Mouse (Mus musculus): ENCODE results near the gene Sumf1. TPM values are rescaled to one million over a fixed set of nuclear protein-coding genes. Genes with fewer than 3 reads are reported as not detected.

The Sumf1 gene
- polyA plus RNA-seq, 1 experiment from 2014 or later, result 22.1 TPM

GRCm38 (mm10) chr6:108093449-108093848, 91.9 kb downstream of the Sumf1 start:
- ATAC-seq, result no peak
- Histone ChIP-seq H3K4me2 (ENCODE audit: low read depth, low read length) (no peak overlapping the region), H3K27me3 (replicated peaks; ENCODE audit: control insufficient read depth, insufficient read depth, low read length) (no peaks in the 10 kb centered on the region), H3K4me1 (ENCODE audit: control insufficient read depth, insufficient read depth, low read length) (no peaks in the 10 kb centered on the region), H3K9ac (ENCODE audit: low read depth, low read length) (no peak overlapping the region), H3K36me3 (ENCODE audit: control insufficient read depth, insufficient read depth, low read length) (no peaks in the 10 kb centered on the region), H3K4me3 (ENCODE audit: low read length) (no peak overlapping the region), H3K9me3 (ENCODE audit: control insufficient read depth, low read length) (no peaks in the 10 kb centered on the region), H3K27ac (ENCODE audit: low read length) (no peak overlapping the region)
- WGBS, result 83% methylated on average over 3 of the region's 3 CpGs

- Histone ChIP-seq H3K4me3 (ENCODE audit: low read length) (no peak overlapping the region), H3K36me3 (ENCODE audit: control insufficient read depth, insufficient read depth, low read length) (no peaks in the 10 kb centered on the region), H3K4me2 (ENCODE audit: low read depth, low read length) (no peak overlapping the region), H3K4me1 (ENCODE audit: control insufficient read depth, insufficient read depth, low read length) (no peaks in the 10 kb centered on the region), H3K9ac (ENCODE audit: low read depth, low read length) (no peak overlapping the region), H3K27ac (ENCODE audit: low read length) (no peak overlapping the region), H3K27me3 (replicated peaks; ENCODE audit: control insufficient read depth, insufficient read depth, low read length) (no peaks in the 10 kb centered on the region), H3K9me3 (ENCODE audit: control insufficient read depth, low read length) (no peaks in the 10 kb centered on the region)
- WGBS, result 83% methylated on average over 3 of the region's 3 CpGs
- ATAC-seq, result no peak
These were observed 92.7 kb downstream of the Sumf1 start for GRCm38 (mm10) chr6:108092646-108093045.

- ATAC-seq, result no peak
- WGBS, result 73% methylated on average over 1 of the region's 1 CpGs
- Histone ChIP-seq H3K4me2 (ENCODE audit: low read depth, low read length) (no peak overlapping the region), H3K9me3 (ENCODE audit: control insufficient read depth, low read length) (no peaks in the 10 kb centered on the region), H3K9ac (ENCODE audit: low read depth, low read length) (no peak overlapping the region), H3K27me3 (replicated peaks; ENCODE audit: control insufficient read depth, insufficient read depth, low read length) (no peaks in the 10 kb centered on the region), H3K27ac (ENCODE audit: low read length) (no peak overlapping the region), H3K36me3 (ENCODE audit: control insufficient read depth, insufficient read depth, low read length) (no peaks in the 10 kb centered on the region), H3K4me3 (ENCODE audit: low read length) (no peak overlapping the region), H3K4me1 (ENCODE audit: control insufficient read depth, insufficient read depth, low read length) (no peaks in the 10 kb centered on the region)
These were observed 94.1 kb downstream of the Sumf1 start for GRCm38 (mm10) chr6:108091296-108091695.

GRCm38 (mm10) chr6:108075857-108076256, 109.5 kb downstream of the Sumf1 start:
- Histone ChIP-seq H3K27me3 (replicated peaks; ENCODE audit: control insufficient read depth, insufficient read depth, low read length) (no peaks in the 10 kb centered on the region), H3K4me3 (ENCODE audit: low read length) (no peak overlapping the region), H3K27ac (ENCODE audit: low read length) (no peak overlapping the region), H3K9me3 (ENCODE audit: control insufficient read depth, low read length) (no peaks in the 10 kb centered on the region), H3K9ac (ENCODE audit: low read depth, low read length) (no peak overlapping the region), H3K4me2 (ENCODE audit: low read depth, low read length) (no peak overlapping the region), H3K4me1 (ENCODE audit: control insufficient read depth, insufficient read depth, low read length) (no peaks in the 10 kb centered on the region), H3K36me3 (ENCODE audit: control insufficient read depth, insufficient read depth, low read length) (peaks cover 4% of the 10 kb centered on the region; the same call in 1 of the 2 replicates)
- no peak for ATAC-seq
- 94% methylated on average over 7 of the region's 7 CpGs for WGBS

- no peaks in the 10 kb centered on the region for H3K9me3 ChIP-seq (ENCODE audit: control insufficient read depth, low read length)
- H3K9ac ChIP-seq (ENCODE audit: low read depth, low read length), result no peak overlapping the region
- WGBS, result 91% methylated on average over 10 of the region's 10 CpGs
- H3K27ac ChIP-seq (ENCODE audit: low read length), result no peak overlapping the region
- H3K27me3 ChIP-seq (replicated peaks; ENCODE audit: control insufficient read depth, insufficient read depth, low read length), result no peaks in the 10 kb centered on the region
- no peaks in the 10 kb centered on the region for H3K4me1 ChIP-seq (ENCODE audit: control insufficient read depth, insufficient read depth, low read length)
- peaks cover 4% of the 10 kb centered on the region; the same call in 1 of the 2 replicates for H3K36me3 ChIP-seq (ENCODE audit: control insufficient read depth, insufficient read depth, low read length)
- no peak overlapping the region for H3K4me3 ChIP-seq (ENCODE audit: low read length)
- no peak for ATAC-seq
- H3K4me2 ChIP-seq (ENCODE audit: low read depth, low read length), result no peak overlapping the region
These were observed 110.8 kb downstream of the Sumf1 start for GRCm38 (mm10) chr6:108074624-108075023.

GRCm38 (mm10) chr6:108073931-108074330, 111.5 kb downstream of the Sumf1 start:
- Histone ChIP-seq H3K4me2 (ENCODE audit: low read depth, low read length) (no peak overlapping the region), H3K4me3 (ENCODE audit: low read length) (no peak overlapping the region), H3K9me3 (ENCODE audit: control insufficient read depth, low read length) (no peaks in the 10 kb centered on the region), H3K27ac (ENCODE audit: low read length) (no peak overlapping the region), H3K9ac (ENCODE audit: low read depth, low read length) (no peak overlapping the region), H3K4me1 (ENCODE audit: control insufficient read depth, insufficient read depth, low read length) (no peaks in the 10 kb centered on the region), H3K27me3 (replicated peaks; ENCODE audit: control insufficient read depth, insufficient read depth, low read length) (no peaks in the 10 kb centered on the region), H3K36me3 (ENCODE audit: control insufficient read depth, insufficient read depth, low read length) (peaks cover 4% of the 10 kb centered on the region; the same call in 1 of the 2 replicates)
- no peak for ATAC-seq
- 90% methylated on average over 2 of the region's 2 CpGs for WGBS

GRCm38 (mm10) chr6:108073071-108073470, 112.3 kb downstream of the Sumf1 start:
- no peak overlapping the region for H3K4me2 ChIP-seq (ENCODE audit: low read depth, low read length)
- H3K9me3 ChIP-seq (ENCODE audit: control insufficient read depth, low read length), result no peaks in the 10 kb centered on the region
- H3K4me3 ChIP-seq (ENCODE audit: low read length), result no peak overlapping the region
- H3K9ac ChIP-seq (ENCODE audit: low read depth, low read length), result no peak overlapping the region
- WGBS, result 86% methylated on average over 5 of the region's 5 CpGs
- H3K4me1 ChIP-seq (ENCODE audit: control insufficient read depth, insufficient read depth, low read length), result no peaks in the 10 kb centered on the region
- H3K27me3 ChIP-seq (replicated peaks; ENCODE audit: control insufficient read depth, insufficient read depth, low read length), result no peaks in the 10 kb centered on the region
- no peak for ATAC-seq
- peaks cover 4% of the 10 kb centered on the region; the same call in 1 of the 2 replicates for H3K36me3 ChIP-seq (ENCODE audit: control insufficient read depth, insufficient read depth, low read length)
- H3K27ac ChIP-seq (ENCODE audit: low read length), result no peak overlapping the region

- H3K9me3 ChIP-seq (ENCODE audit: control insufficient read depth, low read length), result no peaks in the 10 kb centered on the region
- no peak for ATAC-seq
- no peak overlapping the region for H3K4me2 ChIP-seq (ENCODE audit: low read depth, low read length)
- peaks cover 4% of the 10 kb centered on the region; the same call in 1 of the 2 replicates for H3K36me3 ChIP-seq (ENCODE audit: control insufficient read depth, insufficient read depth, low read length)
- no peak overlapping the region for H3K9ac ChIP-seq (ENCODE audit: low read depth, low read length)
- no peaks in the 10 kb centered on the region for H3K27me3 ChIP-seq (replicated peaks; ENCODE audit: control insufficient read depth, insufficient read depth, low read length)
- no peak overlapping the region for H3K27ac ChIP-seq (ENCODE audit: low read length)
- H3K4me1 ChIP-seq (ENCODE audit: control insufficient read depth, insufficient read depth, low read length), result no peaks in the 10 kb centered on the region
- no peak overlapping the region for H3K4me3 ChIP-seq (ENCODE audit: low read length)
- 92% methylated on average over 7 of the region's 7 CpGs for WGBS
These were observed 114.4 kb downstream of the Sumf1 start for GRCm38 (mm10) chr6:108070947-108071346.

- no peaks in the 10 kb centered on the region for H3K36me3 ChIP-seq (ENCODE audit: control insufficient read depth, insufficient read depth, low read length)
- peak overlapping the region; percentile 59 for H3K4me3 ChIP-seq (ENCODE audit: low read length)
- peak overlapping the region; percentile 76 for H3K9ac ChIP-seq (ENCODE audit: low read depth, low read length)
- H3K4me2 ChIP-seq (ENCODE audit: low read depth, low read length), result peak overlapping the region; percentile 77
- no peaks in the 10 kb centered on the region for H3K4me1 ChIP-seq (ENCODE audit: control insufficient read depth, insufficient read depth, low read length)
- no peaks in the 10 kb centered on the region for H3K9me3 ChIP-seq (ENCODE audit: control insufficient read depth, low read length)
- no peaks in the 10 kb centered on the region for H3K27me3 ChIP-seq (replicated peaks; ENCODE audit: control insufficient read depth, insufficient read depth, low read length)
- no peak for ATAC-seq
- WGBS, result 9% methylated on average over 6 of the region's 6 CpGs
- peak overlapping the region; percentile 75; the same call in 1 of the 2 replicates for H3K27ac ChIP-seq (ENCODE audit: low read length)
These were observed 119.8 kb downstream of the Sumf1 start for GRCm38 (mm10) chr6:108065583-108065982.

GRCm38 (mm10) chr6:108064918-108065526, 120.4 kb downstream of the Sumf1 start, which contains the start of gene Setmar:
Gene Setmar (plus strand): TSS chr6:108065045.
- Histone ChIP-seq H3K4me1 (ENCODE audit: control insufficient read depth, insufficient read depth, low read length) (no peaks in the 10 kb centered on the region), H3K9me3 (ENCODE audit: control insufficient read depth, low read length) (no peaks in the 10 kb centered on the region), H3K27ac (ENCODE audit: low read length) (peak within 1 kb of the TSS; percentile 86), H3K9ac (ENCODE audit: low read depth, low read length) (peak within 1 kb of the TSS; percentile 76), H3K36me3 (ENCODE audit: control insufficient read depth, insufficient read depth, low read length) (no peaks in the 10 kb centered on the region), H3K27me3 (replicated peaks; ENCODE audit: control insufficient read depth, insufficient read depth, low read length) (no peaks in the 10 kb centered on the region), H3K4me2 (ENCODE audit: low read depth, low read length) (peak within 1 kb of the TSS; percentile 77), H3K4me3 (ENCODE audit: low read length) (peak within 1 kb of the TSS; percentile 59)
- WGBS, result 0% methylated on average over 24 of the region's 24 CpGs
- peak; percentile 98 for ATAC-seq
